Mouse (Mus musculus) heart, postnatal 25 days (tissue): Measurements from ENCODE around the gene Itgb5. TPM values are rescaled to one million over a fixed set of nuclear protein-coding genes. Genes with fewer than 3 reads are reported as not detected.
A peak's percentile ranks its signal among the peaks of the same experiment; 100 is the strongest.

Experiments
- DNase-seq: peaks from one replicate; pipeline ENCODE4 v3.0.0; 2022; ENCODE audit warnings: low spot score
- intact Hi-C: fragments of 180-260 bp; cut with DNase I; formaldehyde crosslinking; loops from one replicate; pipeline ENCODE4 v1.15.1; 2025
- total RNA-seq, 2 experiments: library from RNA; stranded (reverse); gene quantifications; 2 replicates each; pipeline ENCODE4 v1.2.3; 2021

The Itgb5 gene
- total RNA-seq, 2 experiments from 2014 or later = 73.9 to 80.2 TPM

DNA sequence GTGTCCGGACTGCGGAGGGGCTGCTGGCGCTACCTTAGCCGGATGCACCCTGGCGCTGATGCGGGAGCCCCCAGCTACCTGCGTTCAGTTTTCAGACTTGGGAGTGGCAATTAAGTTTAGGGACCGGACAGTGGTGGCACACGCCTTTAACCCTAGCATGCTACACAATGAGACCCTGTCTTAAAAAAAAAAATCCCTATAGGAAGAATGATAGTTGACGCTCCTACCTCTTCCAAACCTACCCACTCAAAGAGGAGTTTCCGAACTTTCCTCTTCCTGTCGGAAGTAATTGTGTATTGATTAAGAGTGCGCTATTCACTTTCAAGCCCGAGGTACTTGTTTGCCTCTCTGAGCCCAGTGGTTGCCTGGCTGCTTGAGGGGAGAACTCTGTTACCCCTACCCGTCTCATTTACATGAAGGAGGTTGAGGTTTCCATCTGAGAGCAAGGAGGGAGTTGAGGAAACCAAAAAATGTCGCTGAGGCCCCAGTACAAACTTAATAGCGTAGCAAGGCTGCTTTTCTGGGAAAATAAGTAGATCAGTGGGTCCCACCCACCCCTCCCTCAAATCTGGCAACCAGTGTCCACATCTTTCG is 1.1 kb downstream of the Itgb5 start:
- intact Hi-C loops = loop anchor here (2.0 kb wide), 1 partner anchor 58 kb away; no protein-coding TSS in a partner anchor
- no peak for DNase-seq

DNA sequence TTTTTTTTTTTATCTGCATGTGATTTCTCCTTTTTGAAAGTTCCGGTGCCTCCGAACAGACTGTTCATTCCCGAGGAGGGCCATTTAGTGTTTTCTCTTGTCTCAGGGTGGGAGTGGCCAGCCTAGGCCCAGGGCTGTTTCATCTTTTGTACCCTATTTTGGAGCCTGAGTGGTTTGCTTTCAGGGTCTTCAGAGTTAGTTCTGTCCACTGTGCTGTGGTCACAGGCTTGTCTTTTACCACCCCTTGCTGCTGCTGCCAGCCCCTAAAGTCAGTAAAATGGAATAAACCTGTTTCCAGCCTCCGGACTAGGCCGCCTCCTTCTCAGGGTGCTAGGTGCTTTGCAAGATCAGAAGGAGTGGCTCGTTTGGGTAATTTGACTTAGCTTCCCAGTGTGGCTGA is 2.6 kb downstream of the Itgb5 start:
- DNase-seq = no peak
- intact Hi-C loops = no loop called here

DNA sequence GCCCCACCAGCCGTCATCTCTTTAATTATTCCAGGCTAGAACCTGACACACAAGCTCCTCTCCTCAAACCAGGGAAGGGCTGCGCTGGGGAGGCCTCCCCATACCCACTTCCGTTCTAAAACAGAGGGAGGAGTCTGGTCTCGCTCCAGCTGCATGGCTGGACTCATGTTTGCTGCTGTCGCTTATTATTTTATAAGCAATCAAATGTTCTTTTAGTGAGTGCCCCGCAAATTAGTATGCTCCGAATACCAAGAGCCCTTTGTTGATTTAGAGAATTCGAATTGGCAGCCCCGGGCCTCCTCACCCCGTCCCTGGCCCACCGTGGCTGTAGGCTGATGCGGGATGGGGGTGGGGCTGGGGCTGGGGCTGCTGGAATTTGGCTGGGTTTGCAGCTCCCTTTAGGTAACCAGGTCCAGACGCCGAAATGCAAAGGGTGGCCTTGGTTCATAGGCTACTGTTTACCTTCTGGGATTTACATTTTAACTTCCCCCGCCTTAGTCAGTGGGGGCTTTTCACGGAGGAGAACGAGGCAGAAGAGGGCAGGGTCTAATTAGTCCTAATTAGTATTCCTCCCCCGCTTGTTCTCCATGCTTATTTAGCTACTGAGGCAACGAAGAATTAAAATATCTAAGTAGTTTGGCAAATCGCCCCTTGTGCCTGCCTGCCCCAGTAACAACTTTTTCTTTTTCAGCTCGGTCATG is 3.4 kb downstream of the Itgb5 start:
- no peak for DNase-seq
- intact Hi-C loops = no loop called here

DNA sequence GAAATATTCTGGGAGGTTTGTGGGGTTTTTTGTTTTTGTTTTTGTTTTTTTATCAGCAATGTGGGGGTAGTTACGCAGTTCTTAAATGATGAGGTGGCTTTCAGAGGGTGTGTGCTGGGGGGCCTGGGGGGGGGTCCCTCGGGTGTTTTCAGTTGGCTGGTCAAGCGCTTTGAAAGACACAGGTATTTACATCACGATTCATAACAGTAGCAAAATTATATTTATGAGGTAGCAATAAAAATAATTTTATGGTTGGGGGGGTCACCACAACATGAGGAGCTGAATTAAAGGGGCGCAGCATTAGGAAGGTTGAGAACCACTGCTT is 3.9 kb downstream of the Itgb5 start:
- DNase-seq = no peak
- intact Hi-C loops = no loop called here

DNA sequence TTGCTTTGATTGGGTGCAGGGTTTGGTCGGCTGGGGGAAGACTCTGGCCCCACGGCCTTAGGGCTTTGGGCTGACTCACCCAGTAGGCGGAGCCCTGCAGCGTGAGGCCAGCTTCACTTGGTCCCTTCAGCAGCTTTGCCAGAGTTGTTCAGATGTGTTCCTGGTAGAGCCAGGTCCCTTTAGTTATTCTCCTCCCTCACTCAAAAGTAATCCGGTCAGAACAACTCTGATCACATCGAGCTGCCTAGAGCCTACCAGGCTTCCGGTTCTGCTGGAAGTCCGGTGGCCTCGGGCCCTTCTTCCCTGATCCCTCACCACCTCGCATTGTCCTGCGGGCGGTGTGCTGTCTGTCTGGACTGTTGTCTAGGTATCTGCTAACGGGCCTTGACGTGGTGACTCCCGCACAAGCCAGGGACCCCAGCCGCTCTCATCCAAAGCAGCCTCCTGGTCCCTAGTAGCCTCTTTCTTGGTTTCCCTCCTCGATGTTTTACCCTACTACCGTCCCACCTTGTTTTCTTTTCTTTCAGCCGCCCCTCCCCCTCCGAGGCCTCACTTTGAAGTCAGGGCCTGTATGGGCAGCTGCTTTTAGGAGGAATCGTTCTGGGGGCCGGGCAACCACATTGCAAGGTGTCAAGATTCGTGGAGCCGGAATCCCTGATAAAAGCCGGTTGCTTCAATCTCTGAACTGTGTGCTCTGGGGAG is 4.5 kb downstream of the Itgb5 start:
- DNase-seq = peak; percentile 35
- intact Hi-C loops = no loop called here

DNA sequence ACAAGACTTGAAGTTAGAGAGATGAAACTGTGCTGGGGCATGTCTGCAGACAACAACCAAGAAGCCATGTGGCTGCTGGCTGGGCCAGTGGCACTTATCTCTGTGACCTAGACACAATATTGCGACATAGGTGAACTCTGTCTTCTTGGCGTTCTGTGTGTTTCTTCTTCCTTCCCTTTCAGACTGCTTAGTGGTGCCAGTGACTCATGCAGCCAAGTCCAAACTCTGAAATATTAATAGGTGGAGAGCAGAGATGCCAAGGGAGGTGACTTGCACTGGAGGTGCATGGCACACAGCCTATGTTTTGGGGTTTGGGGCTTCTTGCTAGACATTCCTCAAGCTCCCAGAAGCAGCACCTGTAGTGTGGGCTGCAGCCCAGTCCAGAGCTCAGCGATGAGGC is 7.2 kb downstream of the Itgb5 start:
- peak; percentile 43 for DNase-seq
- intact Hi-C loops = no loop called here

DNA sequence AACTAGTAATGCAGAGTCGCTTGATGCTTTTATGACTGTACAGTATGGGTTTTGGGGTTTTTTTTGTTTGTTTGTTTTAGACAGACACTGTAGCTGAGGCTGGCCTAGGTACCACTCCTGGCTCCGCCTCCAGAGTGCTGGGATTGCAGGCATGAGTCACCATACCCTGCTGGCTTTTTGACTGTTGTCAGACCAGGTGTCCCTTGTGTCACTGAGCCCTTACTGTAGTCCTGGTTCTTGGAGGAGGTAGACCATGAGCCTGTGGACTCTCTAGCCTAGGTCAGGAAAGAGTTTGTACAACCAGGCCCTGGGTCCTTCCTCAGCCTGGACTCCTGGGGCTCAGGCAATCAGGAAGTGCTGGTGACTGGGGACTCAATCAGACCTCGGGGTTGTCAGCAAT is 7.7 kb downstream of the Itgb5 start:
- DNase-seq = no peak
- intact Hi-C loops = no loop called here

DNA sequence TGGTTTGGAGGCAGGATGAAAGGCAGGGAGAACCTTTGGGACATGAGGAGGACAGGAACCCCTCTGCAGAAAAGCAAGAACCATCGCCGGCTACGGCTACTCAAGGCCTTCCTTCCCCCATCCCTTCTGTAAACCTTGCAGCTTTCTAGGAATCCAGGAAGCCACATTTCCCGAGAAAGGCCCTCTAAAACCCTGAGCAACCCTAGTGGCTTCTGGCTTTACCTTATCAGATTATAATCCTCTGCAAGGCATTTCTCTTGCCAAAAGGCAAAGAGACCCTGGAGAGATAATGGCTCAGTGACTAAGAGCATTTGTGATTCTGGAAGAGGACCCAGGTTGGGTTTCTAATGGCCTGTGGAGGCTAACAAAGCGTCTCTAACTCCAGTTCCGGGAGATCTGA is 11.2 kb downstream of the Itgb5 start:
- DNase-seq = no peak
- intact Hi-C loops = no loop called here

DNA sequence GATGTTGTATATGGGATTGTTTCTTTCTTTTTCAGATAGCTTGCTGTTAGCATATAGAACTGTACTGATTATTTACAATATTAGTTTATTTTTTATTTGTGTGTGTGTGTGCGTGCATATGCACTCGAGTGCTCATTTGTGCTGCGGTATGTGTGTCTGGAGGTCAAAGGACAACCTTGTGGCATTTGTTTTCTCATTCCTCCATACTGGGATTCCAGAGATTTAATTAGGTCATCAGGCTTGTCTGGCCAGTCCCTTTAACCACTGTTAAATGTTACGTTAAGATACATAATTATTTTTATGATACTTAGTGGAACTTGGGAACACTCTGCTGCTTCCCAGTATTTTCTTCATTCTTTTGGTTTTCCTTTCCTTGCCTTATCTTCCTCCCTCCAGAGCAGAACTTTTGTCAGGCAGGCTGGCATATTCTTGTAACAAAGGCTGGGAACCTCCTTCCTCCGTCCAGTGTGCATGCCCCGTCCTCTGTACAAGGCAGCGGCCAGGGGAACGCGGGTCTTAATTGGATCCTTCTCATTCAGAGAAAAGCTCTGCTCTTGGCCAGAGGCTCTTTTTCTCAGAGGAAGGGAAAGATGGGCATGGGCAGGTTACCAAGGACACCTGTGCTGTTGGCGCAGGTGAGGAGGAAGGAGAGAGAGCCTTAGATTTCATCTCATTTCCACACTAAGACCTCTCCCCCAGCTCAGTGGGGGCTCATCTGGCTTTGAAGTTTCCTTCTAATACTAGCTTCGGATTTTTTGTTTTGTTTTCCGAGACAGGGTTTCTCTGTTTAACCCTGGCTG is 12.8 kb downstream of the Itgb5 start:
- intact Hi-C loops = no loop called here
- no peak for DNase-seq

DNA sequence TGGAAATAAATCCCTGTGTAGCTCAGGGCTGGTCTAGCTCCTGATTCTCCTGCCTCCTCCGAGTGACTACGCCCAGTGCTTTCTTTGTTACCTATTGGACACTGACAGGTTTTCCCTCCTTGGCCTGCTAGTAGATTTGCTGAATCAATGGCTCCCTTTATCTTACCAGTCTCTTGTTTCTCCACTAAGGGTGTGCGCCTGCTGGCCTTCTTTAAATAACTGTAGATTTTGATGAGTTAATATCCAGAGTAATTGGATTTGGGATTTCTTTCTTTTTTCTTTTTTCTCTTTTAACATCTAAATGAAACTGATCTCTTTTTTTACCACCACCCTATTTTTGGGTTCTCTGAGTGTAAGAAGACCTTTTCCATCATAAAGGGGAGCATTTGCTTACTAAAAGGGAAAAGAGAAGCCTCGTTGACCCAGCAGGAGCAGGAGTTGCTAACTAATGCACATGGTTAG is 14.7 kb downstream of the Itgb5 start:
- intact Hi-C loops = no loop called here
- no peak for DNase-seq

DNA sequence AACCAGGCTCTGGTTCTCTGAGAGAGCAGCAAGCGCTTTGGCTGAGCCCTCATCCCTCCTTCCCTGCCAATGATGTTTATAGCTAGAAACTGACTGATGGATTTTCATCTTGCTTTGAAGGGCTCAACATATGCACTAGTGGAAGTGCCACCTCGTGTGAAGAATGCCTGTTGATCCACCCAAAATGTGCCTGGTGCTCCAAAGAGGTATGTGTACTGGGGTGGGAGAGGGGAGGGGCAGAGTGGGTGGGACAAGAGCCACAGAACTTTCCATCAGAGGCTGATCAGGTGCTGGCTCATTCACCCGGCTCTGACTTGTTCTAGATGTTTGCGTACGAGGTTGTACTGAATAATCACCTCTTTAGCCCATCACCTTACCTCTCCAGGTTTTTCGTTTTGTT is 15.4 kb downstream of the Itgb5 start:
- intact Hi-C loops = no loop called here
- DNase-seq = no peak

DNA sequence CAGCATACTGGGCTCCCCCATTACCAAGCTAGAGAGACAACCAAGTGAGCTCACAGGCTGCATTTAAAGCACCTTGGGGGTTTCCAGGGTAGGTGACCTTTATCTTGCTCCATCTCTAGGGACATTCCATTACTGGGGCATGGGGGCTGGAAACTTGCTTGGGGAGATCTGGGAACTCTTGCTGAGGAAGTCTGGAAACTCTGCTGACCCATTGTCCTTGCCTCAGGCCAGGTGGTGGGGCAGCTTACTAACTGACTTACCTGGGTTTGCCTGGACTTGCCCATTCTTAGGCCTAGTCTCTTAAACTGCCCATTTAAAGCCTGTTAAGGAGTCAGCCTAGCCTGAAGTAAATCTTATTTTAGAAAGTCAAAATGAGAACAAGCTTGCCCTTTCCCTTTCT is 23.8 kb downstream of the Itgb5 start:
- intact Hi-C loops = no loop called here
- DNase-seq = no peak

DNA sequence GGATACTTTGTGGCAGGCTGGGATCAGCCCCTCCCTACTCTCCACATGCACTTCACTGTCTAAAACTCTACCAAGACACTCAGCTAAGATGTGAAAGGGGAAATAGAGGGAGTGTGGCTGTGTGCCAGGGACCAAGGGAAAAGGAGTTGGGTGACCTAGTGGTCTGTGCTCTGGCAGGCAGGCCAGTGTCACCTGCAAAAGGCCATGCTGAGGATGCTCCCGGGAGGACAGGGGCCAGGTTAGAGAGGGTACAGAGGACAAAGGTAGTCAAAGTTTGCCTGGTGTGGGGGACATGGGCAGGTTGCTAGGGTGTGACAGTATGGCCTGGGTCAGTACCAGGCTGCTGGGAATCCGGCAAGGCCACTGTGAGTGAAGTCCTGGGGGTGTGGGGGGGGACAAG is 29.3 kb downstream of the Itgb5 start:
- no peak for DNase-seq
- intact Hi-C loops = loop anchor here (1.0 kb wide), 1 partner anchor 24 kb away; no protein-coding TSS in a partner anchor

DNA sequence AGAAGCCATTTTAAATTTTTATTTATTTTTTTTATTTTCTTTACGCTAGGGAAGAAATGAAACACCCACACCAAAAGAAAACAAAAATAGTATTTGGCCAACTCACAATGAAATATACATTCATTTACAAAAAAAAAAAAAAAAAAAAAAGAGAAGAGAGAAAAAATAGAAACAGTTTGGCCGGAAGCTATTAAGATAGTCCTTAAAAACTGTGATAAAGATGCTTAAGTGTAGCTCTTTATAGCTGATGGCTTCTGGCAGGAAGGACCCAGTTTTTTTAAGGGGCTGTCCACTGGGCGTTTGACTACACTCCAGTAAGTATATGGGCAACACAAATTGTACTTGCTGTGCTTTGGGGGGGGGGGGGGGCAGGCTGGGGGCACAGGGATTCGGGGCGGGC is 29.9 kb downstream of the Itgb5 start:
- intact Hi-C loops = loop anchor here (1.0 kb wide), 1 partner anchor 23 kb away; no protein-coding TSS in a partner anchor
- DNase-seq = no peak

DNA sequence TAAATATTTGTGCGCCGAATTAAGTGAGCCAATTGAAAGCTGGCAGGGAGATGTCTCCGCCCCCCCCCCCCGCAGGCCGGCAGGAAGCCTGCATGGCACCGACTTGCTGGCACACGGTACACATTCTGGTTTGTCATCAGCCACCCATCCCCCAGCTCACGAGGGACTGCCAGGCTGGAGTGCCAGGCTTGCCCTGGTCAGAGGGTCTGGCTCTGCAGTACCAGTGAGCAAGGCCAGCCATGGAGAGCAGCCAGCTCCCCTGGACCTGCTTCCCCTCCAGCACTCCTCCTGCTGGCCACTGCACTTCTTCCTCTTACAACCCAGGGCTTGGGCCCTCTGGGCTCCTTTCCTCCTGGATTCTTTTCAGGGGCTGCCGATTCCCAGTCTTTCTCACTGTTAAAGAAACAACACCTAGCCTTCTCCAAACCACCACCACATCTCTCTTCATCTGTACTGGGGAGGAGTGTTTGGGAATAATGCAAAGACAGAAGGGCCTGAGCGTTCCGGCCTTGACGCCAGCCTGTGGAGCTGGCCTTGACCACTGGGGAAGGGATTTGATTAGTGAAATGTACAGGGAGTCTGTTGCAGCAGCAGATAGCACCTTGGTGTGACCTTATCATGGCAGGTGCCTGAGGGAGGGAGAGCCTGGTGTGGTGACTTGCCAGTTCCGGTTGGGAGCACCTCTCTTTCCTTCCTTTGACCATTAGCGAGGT is 30.7 kb downstream of the Itgb5 start:
- intact Hi-C loops = loop anchor here (1.0 kb wide), 1 partner anchor 22 kb away; no protein-coding TSS in a partner anchor
- DNase-seq = peak; percentile 63

DNA sequence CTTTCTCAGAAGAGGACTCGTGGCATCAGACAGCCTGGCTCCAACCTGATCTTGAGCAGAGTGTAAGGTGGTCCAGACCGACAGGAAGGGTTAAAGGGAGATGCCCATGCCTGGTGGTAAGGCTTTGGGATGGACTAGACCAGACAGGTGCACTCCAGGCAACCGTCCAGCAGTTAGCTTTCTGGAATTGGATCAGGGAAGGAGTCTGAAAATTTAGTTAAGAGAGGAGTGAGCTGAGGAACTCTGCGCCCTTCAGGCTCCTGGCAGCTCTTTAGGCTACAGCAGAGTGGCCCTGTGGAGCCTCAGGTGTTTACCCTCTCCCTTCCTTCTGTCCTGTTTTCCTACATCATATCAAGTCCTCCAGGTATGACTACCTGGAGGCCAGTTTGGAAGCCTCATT is 32.9 kb downstream of the Itgb5 start:
- intact Hi-C loops = no loop called here
- DNase-seq = no peak

DNA sequence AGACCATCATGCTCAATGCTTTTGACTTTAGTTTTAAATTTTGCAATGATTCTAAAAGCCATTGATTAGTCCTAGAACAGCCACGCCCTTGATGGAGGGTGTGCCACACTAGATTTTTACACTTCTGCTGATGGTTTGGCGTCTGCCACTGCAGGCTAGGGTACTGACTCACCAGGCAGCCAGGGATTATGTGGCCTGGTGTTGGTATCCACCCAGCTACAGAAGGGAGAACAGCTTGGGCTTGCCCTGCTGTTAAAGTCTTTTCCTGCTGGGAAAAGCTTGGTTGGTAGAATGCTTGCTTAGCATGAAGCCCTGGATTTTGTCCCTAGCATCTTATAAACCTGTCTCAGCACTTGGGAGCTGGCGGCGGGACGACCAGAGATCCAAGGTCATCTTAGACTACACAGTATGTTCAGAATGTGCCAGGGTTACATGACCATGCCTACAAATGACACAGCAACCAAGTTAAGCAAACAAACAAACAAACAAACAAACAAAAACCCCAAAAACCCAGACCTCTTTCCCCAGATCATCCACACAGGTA is 33.8 kb downstream of the Itgb5 start:
- intact Hi-C loops = no loop called here
- DNase-seq = no peak

DNA sequence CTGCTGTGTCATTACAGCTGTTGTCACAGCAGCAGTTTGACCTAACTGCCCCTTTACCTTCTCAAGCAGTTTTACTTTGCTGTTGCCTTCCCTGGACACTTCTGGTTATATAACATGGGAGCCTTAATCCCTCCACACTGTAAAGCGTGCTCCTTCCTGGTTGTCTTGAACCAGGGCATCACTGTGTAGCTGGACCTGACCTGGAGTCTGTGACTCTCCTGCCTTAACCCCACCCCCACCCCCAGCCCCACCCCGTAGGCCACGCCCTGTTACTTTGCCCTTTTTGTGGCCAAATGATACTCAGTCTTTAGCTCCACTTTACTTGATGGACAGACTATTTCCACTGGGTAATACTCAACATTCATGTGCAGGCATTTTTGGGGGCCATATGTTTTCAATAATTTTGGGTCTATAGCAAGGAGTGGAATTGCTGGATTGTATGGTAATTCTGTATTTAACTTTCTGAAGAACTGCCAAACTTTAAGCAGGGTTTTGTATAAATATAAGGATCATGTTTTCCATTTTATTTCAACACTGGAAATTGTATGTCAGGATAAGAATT is 40.8 kb downstream of the Itgb5 start:
- DNase-seq = no peak
- intact Hi-C loops = no loop called here
